Mouse (Mus musculus) forebrain, embryonic 11.5 days (tissue): ENCODE data around the gene Cd248. TPM values are rescaled to one million over a fixed set of nuclear protein-coding genes. Genes with fewer than 3 reads are reported as not detected.

Source experiments
- ATAC-seq: fragments of 200-750 bp; cut with Nextera tagmentation; replicated peaks from 2 replicates; pipeline ENCODE4 v1.8.0; 2017; ENCODE audit warnings: moderate TSS enrichment; ENCODE audit not compliant: low FRiP score
- DNase-seq: peaks from one replicate; pipeline ENCODE4 v3.0.0-alpha.2; 2017; ENCODE audit warnings: low spot score
- H3K27ac ChIP-seq: fragments of 300-500 bp; sonication (generic); 2 replicates; pipeline ENCODE4 v1.5.1; 2014; ENCODE audit warnings: low read depth, low read length
- H3K27me3 ChIP-seq: fragments of 300-500 bp; sonication (generic); 2 replicates; pipeline ENCODE4 v1.6.1; 2014; ENCODE audit warnings: mild to moderate bottlenecking, low read length, mixed read lengths; ENCODE audit not compliant: control insufficient read depth, insufficient read depth
- H3K36me3 ChIP-seq: fragments of 300-500 bp; sonication (generic); 2 replicates; pipeline ENCODE4 v1.6.1; 2014; ENCODE audit warnings: mild to moderate bottlenecking, low read length, moderate library complexity, mixed read lengths; ENCODE audit not compliant: control insufficient read depth, insufficient read depth
- H3K4me1 ChIP-seq: fragments of 300-500 bp; sonication (generic); replicated peaks from 2 replicates; pipeline ENCODE4 v1.6.1; 2014; ENCODE audit warnings: low read length, mixed read lengths; ENCODE audit not compliant: control insufficient read depth, insufficient read depth
- H3K4me2 ChIP-seq: fragments of 300-500 bp; sonication (generic); 2 replicates; pipeline ENCODE4 v1.6.1; 2014; ENCODE audit warnings: low read depth, mild to moderate bottlenecking, low read length, moderate library complexity, mixed read lengths; ENCODE audit not compliant: severe bottlenecking
- H3K4me3 ChIP-seq: fragments of 300-500 bp; sonication (generic); 2 replicates; pipeline ENCODE4 v1.5.1; 2014; ENCODE audit warnings: low read depth, low read length
- H3K9ac ChIP-seq: fragments of 300-500 bp; sonication (generic); 2 replicates; pipeline ENCODE4 v1.6.1; 2014; ENCODE audit warnings: low read length
- H3K9me3 ChIP-seq: fragments of 300-500 bp; sonication (generic); 2 replicates; pipeline ENCODE4 v1.6.1; 2016; ENCODE audit warnings: low read length, mixed read lengths; ENCODE audit not compliant: control insufficient read depth
- WGBS: fragments of 180-500 bp; shearing (Covaris S2); extraction: QIAGEN DNeasy Blood & Tissue Kit; methylation state at CpG from one replicate; pipeline ENCODE4 v1.1.7; 2014; 5-methylcytosine and 5-hydroxymethylcytosine counted together
- polyA plus RNA-seq: library from polyadenylated mRNA; unstranded; fragments of >200 nt; fragmentation: Nextera tagmentation; extraction: Ambion mirVana; gene quantifications from 2 replicates; pipeline ENCODE4 v1.2.1, GENCODE M21; 2014

Cd248 gene
- polyA plus RNA-seq, 1 experiment from 2014 or later = 30.7 TPM

- ATAC-seq = 0 out of 2 replicates have a peak, but pooled peaks have one; percentile 39
- no peak within 1 kb of the TSS; the same call in 1 of the 2 replicates for H3K4me2 ChIP-seq
- H3K9ac ChIP-seq = no peak within 1 kb of the TSS
- 16% methylated on average over 14 of the region's 14 CpGs for WGBS
- no peaks in the 10 kb centered on the region; the same call in 1 of the 2 replicates for H3K36me3 ChIP-seq
- peaks cover 11% of the 10 kb centered on the region for H3K4me1 ChIP-seq
- H3K4me3 ChIP-seq = no peak within 1 kb of the TSS
- no peak within 1 kb of the TSS for H3K27ac ChIP-seq
- peak; percentile 75 for DNase-seq
- H3K27me3 ChIP-seq = peaks cover 23% of the 10 kb centered on the region
- H3K9me3 ChIP-seq = no peaks in the 10 kb centered on the region
Measured at GRCm38 (mm10) chr19:5050047-5050905, 17.6 kb upstream of the Cd248 start, which contains the start of gene Rin1. Gene Rin1, plus strand, starts transcription at chr19:5050481.

DNA sequence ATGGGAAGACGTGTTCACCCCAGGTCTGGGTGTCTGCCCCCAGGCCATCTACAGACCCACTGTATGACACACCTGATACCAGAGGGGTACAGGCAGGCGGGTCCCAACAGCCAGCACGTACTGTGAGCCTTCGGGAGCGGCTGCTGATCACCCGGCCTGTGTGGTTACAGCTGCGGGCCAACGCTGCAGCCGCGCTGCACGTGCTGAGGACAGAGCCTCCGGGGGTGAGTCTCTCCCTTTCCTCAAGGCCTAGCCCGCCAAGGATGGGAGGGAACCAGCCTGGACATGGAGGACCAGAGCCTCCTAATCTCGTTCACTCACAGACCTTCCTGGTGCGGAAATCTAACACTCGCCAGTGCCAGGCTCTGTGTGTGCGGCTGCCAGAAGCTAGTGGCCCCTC, 16.8 kb upstream of the Cd248 start:
- peaks cover 11% of the 10 kb centered on the region for H3K4me1 ChIP-seq
- H3K36me3 ChIP-seq = no peaks in the 10 kb centered on the region; the same call in 1 of the 2 replicates
- DNase-seq (no peak), ATAC-seq (no peak)
- peaks cover 23% of the 10 kb centered on the region for H3K27me3 ChIP-seq
- H3K4me3 ChIP-seq = no peak overlapping the region
- H3K9me3 ChIP-seq = no peaks in the 10 kb centered on the region
- 6% methylated on average over 17 of the region's 17 CpGs for WGBS
- no peak overlapping the region for H3K9ac ChIP-seq
- no peak overlapping the region; the same call in 1 of the 2 replicates for H3K4me2 ChIP-seq
- no peak overlapping the region for H3K27ac ChIP-seq

DNA sequence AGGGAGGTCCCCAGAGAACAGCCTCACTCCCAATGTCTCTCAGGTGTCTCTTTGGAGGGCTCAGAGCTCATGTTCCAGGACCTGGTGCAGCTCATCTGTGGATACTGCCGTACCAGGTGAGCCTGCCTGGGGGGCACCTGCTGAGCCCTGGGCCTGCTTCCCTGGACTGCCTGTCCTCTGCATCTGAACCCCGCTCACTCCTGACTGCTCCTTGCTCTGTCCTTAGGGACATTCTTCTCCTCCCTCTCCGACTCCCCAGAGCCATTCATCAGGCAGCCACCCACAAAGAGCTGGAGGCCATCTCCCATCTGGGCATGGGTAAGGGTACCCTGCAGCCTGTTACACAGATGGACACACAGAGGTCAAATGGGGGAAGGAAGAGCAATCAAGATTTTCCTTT, 16.4 kb upstream of the Cd248 start:
- H3K4me1 ChIP-seq = peaks cover 11% of the 10 kb centered on the region
- H3K9me3 ChIP-seq = no peaks in the 10 kb centered on the region
- no peak overlapping the region for H3K4me3 ChIP-seq
- H3K27me3 ChIP-seq = peaks cover 23% of the 10 kb centered on the region
- H3K27ac ChIP-seq = no peak overlapping the region
- no peak overlapping the region for H3K9ac ChIP-seq
- 44% methylated on average over 3 of the region's 3 CpGs for WGBS
- DNase-seq (no peak), ATAC-seq (no peak)
- no peaks in the 10 kb centered on the region; the same call in 1 of the 2 replicates for H3K36me3 ChIP-seq
- H3K4me2 ChIP-seq = no peak overlapping the region; the same call in 1 of the 2 replicates

- H3K27ac ChIP-seq = no peak overlapping the region
- DNase-seq (peak; percentile 55), ATAC-seq (no peak)
- WGBS = 37% methylated on average over 25 of the region's 25 CpGs
- no peak overlapping the region for H3K4me2 ChIP-seq
- H3K9ac ChIP-seq = no peak overlapping the region
- H3K4me1 ChIP-seq = peaks cover 11% of the 10 kb centered on the region
- no peaks in the 10 kb centered on the region; the same call in 1 of the 2 replicates for H3K36me3 ChIP-seq
- peaks cover 23% of the 10 kb centered on the region for H3K27me3 ChIP-seq
- H3K9me3 ChIP-seq = no peaks in the 10 kb centered on the region
- no peak overlapping the region for H3K4me3 ChIP-seq
Measured at GRCm38 (mm10) chr19:5052166-5052822, 15.6 kb upstream of the Cd248 start.

GRCm38 (mm10) chr19:5052853-5053252, 15.0 kb upstream of the Cd248 start:
- no peak overlapping the region for H3K4me3 ChIP-seq
- H3K27me3 ChIP-seq = peaks cover 23% of the 10 kb centered on the region
- H3K4me1 ChIP-seq = peaks cover 11% of the 10 kb centered on the region
- H3K27ac ChIP-seq = no peak overlapping the region
- no peak overlapping the region for H3K9ac ChIP-seq
- no peaks in the 10 kb centered on the region for H3K9me3 ChIP-seq
- no peak overlapping the region for H3K4me2 ChIP-seq
- ATAC-seq (no peak), DNase-seq (peak; percentile 48)
- H3K36me3 ChIP-seq = no peaks in the 10 kb centered on the region; the same call in 1 of the 2 replicates
- WGBS = 69% methylated on average over 17 of the region's 17 CpGs

GRCm38 (mm10) chr19:5053909-5054308, 14.0 kb upstream of the Cd248 start:
- H3K9me3 ChIP-seq = no peaks in the 10 kb centered on the region
- no peaks in the 10 kb centered on the region for H3K36me3 ChIP-seq
- no peak overlapping the region for H3K9ac ChIP-seq
- WGBS = 18% methylated on average over 9 of the region's 9 CpGs
- ATAC-seq (no peak), DNase-seq (peak; percentile 84)
- H3K4me3 ChIP-seq = no peak overlapping the region
- H3K27ac ChIP-seq = no peak overlapping the region
- no peak overlapping the region for H3K4me2 ChIP-seq
- H3K4me1 ChIP-seq = peaks cover 14% of the 10 kb centered on the region
- peaks cover 23% of the 10 kb centered on the region for H3K27me3 ChIP-seq

DNA sequence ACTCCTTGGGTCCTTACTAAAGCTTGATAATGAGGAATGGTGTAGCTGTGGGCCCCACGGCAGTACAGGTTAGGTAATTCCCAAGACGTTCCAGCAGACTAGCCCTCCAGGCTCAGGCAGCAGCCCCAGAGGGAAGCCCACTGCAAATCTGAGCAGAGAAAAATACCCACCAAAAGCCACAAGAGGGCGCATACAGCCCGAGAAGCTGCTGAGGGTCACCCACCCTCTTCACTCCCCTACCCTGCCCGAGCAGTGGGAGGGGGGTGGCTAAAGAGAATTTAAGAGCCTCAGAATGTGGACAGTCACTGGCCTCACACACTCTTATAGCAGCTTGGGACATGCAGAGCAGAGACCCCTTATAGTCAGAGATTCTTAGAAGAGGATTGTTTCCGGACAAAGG, 11.6 kb upstream of the Cd248 start:
- no peak overlapping the region for H3K4me3 ChIP-seq

DNA sequence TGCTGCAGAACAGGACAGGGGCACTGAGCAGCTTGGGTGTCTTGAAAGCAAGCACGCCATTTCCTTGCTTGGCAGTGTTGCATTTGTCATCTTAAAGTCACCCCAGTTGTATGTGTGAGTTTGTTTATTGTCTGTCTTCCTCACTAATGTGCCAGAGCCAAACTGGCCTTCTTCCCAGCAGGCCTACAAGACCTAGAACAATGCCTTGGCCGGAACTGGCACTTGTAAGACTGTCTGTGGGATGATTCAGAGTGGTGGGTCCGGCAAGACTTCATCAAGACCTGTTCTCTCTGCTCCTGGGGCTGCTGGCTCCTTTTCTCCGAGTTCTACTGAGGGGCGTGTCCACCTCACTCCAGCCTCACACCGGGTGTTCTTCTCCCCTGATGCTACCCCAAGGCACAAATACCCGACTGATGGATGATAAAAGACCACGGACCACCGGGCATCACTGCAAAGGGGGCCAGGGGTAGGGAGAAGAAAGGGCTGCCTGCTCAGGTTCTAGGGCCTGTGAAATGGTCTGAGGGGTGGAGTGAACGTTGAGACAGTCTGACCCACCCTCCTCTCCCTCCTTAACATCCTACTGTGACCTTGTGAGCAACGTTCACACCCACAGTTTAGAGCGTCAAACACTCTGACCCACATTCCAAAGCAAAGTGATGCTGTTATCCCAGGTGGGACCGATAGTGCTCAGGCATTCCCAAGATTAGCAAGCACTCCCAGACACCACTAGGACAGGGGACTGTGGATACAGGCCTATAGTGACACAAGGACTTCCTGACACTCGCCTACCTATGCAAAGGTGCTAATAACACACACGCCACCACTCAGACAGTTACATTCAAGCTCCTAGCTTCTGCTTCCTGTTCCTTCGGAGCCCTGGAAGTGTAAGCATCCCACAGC, 9.8 kb upstream of the Cd248 start:
- ATAC-seq = no peak
- Histone ChIP-seq H3K9ac (no peak overlapping the region), H3K4me3 (no peak overlapping the region), H3K27ac (no peak overlapping the region), H3K4me2 (no peak overlapping the region), H3K9me3 (no peaks in the 10 kb centered on the region), H3K4me1 (peaks cover 11% of the 10 kb centered on the region; the same call in 1 of the 2 replicates), H3K36me3 (no peaks in the 10 kb centered on the region), H3K27me3 (peaks cover under 1% of the 10 kb centered on the region; the same call in 1 of the 2 replicates)
- DNase-seq = no peak
- 22% methylated on average over 16 of the region's 16 CpGs for WGBS

More for the DNA sequence above, 11.6 kb upstream of the Cd248 start:
- no peak overlapping the region for H3K4me2 ChIP-seq
- no peaks in the 10 kb centered on the region for H3K9me3 ChIP-seq
- peak; percentile 82 for DNase-seq
- H3K27ac ChIP-seq = no peak overlapping the region
- no peak overlapping the region for H3K9ac ChIP-seq
- no peaks in the 10 kb centered on the region for H3K36me3 ChIP-seq
- H3K27me3 ChIP-seq = peaks cover 18% of the 10 kb centered on the region
- ATAC-seq = peak; percentile 57
- peaks cover 11% of the 10 kb centered on the region; the same call in 1 of the 2 replicates for H3K4me1 ChIP-seq
- 14% methylated on average over 6 of the region's 6 CpGs for WGBS
